Mouse (Mus musculus): ENCODE data around the gene 1700021F07Rik.

GRCm38 (mm10) chr2:173558754-173559396, 36.5 kb downstream of the 1700021F07Rik start:
- TF ChIP-seq ZC3H11A (IDR thresholded peaks at IDR 0.05; ENCODE audit: borderline replicate concordance, low read depth, low read length): no peak
- TF ChIP-seq HCFC1 (IDR thresholded peaks at IDR 0.05; ENCODE audit: borderline replicate concordance, insufficient read depth, low read length): no peak
- TF ChIP-seq MAFK (IDR thresholded peaks at IDR 0.05; ENCODE audit: insufficient read depth, low read depth, low read length): no peak
- TF ChIP-seq CHD2 (IDR thresholded peaks at IDR 0.05; ENCODE audit: low read depth, low read length): no peak
